Mouse (Mus musculus): ENCODE results near the gene Zfp644.

The Zfp644 gene

DNA sequence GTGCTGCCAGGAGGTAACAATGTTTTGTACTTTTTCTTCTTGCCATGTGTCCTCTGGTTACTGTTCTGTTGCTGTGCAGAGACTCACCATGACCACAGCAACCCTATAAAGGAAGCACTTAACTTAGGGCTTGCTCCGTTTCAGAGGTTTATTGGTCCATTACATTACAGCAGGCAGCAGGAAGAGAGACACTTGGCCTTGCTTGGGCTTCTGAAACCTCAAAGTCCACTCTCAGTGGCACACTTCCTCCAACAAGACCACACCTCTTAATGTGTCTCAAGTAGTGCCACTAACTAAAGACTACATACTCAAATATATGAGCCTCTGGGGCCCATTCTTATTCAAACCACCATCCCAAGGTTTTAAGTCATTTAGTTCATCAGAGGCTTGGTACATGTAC is 36.2 kb downstream of the Zfp644 start:
- no peak for DNase-seq

DNA sequence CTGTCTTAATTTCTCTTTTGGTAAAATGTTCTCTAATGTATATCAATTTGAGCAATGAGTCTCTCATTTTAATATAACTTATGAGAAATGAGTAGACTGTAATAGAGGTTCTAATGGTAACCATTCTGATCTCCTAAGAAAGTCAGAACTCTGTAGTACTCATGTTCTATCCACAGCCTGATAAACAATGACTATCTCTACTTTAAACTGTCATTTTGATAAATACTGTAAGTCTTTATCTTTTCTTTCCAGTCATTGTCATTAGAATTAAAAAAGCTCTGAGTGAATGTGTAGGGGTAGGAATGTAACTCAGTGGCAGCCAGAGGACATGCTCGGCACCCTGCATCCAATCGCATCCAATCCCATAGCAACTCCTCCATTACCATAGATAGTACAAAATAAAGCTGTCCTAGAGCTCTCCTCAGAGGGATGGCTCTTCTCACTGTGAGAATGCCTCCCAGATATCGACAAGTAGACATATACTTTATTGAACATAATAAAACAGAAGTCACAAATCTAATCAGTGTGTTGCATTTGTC is 44.2 kb downstream of the Zfp644 start:
- DNase-seq: peak; percentile 55

GRCm38 (mm10) chr5:106652220-106652753 is 44.8 kb downstream of the Zfp644 start:
- peak; percentile 79 for DNase-seq

DNA sequence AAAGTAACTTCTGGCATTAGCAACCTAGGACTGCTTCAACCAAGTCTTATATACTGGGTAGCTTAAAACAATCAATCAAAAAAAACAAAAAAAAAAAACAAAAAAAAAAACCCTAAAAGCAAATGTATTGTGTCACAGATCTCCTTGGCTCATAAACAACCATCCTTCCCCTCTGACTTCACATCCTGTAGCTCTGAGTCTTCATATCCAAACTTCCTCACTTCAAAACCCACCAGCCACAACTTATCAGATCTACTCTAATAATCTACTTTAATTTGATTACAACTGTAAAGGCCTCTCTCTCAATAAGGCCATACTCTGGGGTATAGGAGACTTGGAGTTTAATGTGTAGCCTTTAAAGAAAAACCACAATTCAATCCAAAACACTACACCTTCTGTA is 47.1 kb downstream of the Zfp644 start:
- DNase-seq: no peak

- DNase-seq: no peak
Measured at GRCm38 (mm10) chr5:106649441-106649840, 47.6 kb downstream of the Zfp644 start.

GRCm38 (mm10) chr5:106643434-106643833 is 53.7 kb downstream of the Zfp644 start:
- DNase-seq: no peak

- DNase-seq: no peak
Measured at GRCm38 (mm10) chr5:106641876-106642275, 55.2 kb downstream of the Zfp644 start.

DNA sequence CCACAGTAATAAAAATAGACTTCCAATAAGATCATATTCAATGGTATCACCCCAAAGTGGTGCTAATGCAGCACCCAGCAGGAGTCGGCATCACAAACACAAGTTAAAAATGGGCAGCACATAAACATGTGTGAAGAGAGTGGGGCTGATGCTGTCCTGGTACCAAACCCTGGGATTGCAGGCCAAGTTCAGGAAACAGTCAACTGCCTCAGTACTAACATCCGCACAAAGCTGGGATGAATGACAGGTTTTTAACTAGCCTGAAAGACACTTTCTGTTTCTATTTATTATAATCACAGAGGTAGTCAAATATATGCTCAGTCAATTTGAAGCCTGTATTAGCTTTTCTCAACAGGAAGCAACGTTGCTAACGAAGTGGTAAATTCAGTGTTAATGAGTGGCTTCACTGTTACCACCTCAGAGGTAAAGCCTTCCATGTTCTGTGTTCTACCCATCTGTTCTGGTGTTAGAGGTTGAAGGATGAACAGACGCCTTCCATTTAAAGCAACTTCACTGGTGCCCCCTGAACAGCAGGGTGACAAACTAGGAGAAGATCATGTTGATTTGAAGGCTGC is 56.8 kb downstream of the Zfp644 start:
- DNase-seq: no peak

DNA sequence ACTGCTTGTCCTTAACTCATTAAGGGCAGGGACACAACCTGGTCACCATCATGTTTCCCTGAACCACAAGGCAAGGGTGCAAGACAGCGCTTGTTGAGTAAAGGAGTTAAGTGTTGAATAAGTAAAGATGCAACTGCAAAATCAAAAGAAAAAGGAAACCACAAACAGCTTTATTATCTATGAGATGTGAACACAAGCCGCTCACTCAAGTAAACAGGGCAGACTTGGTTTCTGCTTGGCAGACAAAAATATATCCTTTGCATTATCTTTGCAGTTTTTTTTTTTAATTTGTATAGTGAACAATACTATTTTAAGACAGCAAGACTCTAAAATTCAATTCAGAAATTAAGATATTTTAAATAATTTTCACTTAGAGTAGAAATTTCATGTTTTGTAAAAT is 57.5 kb downstream of the Zfp644 start:
- DNase-seq: no peak

DNA sequence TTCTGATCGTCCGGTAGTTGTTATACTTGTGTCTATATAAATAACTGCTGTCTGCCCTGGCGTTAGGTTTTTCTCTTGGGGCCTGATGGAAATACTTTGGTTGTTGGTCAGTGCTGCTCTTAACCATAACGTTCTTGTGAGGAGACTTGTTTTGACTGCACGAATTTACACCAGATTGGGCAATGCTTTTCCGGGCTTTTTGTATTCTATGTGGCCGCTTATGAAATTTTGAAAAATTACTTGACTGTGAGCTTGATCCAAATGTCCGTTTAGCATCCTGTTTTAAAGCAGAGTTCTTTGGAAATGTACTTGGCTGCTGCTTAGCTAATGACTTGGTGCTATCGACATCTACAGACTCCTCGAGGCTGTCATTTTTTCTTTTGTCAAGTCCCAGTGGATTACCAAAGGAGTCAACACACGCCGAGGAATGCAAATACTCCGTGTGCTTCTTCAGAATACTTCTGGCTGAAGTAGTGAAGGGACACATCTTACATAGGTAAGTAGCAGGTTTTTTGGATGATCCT is 60.6 kb downstream of the Zfp644 start:
- peak; percentile 46 for DNase-seq

DNA sequence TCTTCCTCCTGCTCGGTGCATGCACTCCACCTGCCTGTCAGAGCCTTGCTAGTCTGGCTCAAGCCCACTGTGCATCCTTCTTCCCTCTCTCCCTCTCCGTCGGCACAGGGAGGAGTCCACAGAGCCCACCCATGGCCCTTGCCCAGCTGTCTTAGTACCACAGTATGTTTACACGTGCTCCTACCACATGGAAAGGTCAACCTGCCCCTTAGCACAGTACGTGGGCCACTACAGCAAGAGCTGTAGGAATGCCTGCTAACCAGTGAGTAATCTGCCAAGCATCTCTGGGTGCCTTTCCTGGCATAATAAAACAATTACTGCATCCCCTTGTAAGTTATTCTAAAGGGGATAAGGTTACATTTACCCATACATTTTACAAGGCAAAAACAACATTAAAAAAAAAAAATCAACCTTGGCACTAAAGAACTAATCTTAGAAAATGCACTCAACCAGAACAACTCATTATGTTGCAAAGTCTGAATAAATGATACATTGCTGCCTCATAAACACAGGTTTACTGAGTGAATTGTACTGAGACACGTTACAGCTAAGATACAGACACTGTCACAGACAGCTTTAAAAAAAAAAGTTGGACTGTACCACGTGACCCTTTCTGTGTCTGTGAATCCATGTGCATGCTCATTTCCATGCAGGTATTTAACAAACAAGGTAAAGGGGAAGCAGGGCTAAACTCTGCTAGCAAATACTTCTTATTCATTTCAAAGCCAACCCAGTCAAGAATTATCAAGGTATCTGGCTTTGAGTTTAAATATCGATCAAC is 68.5 kb downstream of the Zfp644 start:
- peak; percentile 79 for DNase-seq

- DNase-seq: peak; percentile 90
Measured at GRCm38 (mm10) chr5:106623337-106623736, 73.8 kb downstream of the Zfp644 start.

- DNase-seq: peak; percentile 27
Measured at GRCm38 (mm10) chr5:106622193-106622592, 74.9 kb downstream of the Zfp644 start.

GRCm38 (mm10) chr5:106620446-106620845 is 76.6 kb downstream of the Zfp644 start:
- DNase-seq: peak; percentile 48

GRCm38 (mm10) chr5:106615006-106615405 is 82.1 kb downstream of the Zfp644 start:
- peak; percentile 66 for DNase-seq

DNA sequence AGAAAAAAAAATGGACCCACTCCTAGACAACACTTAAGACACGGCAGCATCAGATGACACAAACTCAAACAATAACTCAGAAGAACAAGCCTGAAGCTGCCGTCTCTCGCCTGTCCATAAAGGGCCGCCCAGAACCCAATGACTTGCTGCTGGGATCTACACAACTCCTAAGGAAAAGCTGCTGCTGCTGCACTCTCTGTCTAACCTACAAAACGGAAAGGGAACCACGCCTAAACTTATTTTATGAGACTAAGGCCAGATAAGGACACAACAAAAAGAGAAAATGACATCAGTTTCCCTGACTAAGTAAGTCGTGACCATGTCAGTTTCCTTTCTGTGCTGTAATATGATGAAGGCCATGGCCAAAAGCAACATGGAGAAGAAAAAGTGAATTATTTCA is 82.5 kb downstream of the Zfp644 start:
- peak; percentile 64 for DNase-seq

- DNase-seq: peak; percentile 66
Measured at GRCm38 (mm10) chr5:106612151-106612550, 84.9 kb downstream of the Zfp644 start.

DNA sequence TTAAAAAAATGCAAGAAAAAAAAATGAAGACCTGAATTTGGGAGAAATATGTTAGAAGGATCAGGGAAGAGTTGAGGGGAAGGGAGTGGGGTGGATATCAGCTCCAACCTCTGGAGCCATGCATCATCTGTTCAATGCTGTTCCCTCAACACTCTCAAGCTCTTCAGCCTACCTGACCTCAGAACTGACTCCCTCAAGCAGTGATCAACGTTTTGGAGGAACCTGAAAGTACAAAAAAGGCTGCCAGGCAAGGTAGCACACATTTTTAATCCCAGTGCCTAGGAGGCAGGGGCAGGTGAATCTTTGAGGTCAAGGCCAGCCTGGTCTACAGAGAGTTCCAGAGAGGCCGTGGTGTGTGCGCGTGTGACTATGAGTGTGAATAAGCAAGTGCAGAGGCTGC is 88.3 kb downstream of the Zfp644 start, which contains the start of gene Gm17304:
TSS of gene Gm17304 (plus strand) at position 301 of the 400 bp plus-strand sequence.
- no peak for DNase-seq

DNA sequence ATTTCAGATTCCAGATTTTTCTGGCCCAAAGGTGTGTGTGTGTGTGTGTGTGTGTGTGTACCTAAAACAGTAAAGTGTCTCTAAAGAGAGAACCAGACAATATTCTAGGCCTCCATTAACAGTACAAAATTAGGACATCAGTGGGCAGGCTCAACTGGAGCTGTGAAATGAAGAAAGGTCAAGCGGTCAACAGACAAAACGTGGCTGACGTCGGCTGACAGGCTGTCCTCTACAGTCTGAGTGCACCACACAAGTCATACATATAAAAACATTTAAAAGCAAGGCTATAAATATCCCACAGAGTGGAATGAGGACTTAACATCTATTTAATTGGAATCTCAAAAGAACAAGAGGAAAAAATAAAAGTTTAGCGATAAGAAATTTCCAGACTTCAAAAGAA is 90.0 kb downstream of the Zfp644 start:
- DNase-seq: peak; percentile 57

DNA sequence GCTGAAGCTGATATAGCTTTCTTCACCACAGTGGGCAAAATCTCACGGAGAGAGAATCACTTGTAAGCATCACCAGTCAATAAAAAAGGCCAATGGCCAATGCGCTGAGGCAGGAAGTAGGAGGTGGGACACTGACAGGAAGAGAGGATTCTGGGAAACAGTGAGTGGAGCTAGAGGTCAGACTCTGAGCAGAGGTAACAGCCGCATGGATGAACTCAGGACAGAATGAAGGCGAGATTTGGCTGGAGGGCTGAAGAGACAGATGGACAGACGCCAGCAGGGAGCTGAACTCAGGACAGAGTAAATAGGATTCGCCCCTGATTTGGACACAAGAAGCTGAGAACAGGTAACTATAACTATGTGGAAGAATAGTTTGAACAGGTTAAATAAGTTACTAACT is 92.0 kb downstream of the Zfp644 start:
- DNase-seq: peak; percentile 79

DNA sequence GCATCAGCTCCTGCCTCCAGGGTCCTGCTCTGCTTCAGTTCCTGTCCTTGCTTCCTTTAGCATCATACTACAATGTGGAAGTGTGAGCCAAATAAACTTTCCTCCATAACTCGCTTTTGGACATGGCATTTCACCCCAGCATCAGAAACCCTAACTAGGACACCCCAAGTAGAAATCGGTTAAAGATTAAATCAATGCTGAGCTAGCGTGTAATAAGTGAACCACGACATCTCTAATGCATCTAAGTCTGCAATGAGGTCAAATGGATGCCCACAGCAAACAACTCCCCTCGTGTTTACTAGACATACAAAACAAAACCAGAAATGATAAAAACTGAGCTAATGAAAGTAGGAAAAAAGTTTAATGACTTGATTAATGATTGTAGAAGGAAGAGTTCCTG is 92.7 kb downstream of the Zfp644 start:
- DNase-seq: peak; percentile 44

GRCm38 (mm10) chr5:106599482-106599881 is 97.6 kb downstream of the Zfp644 start:
- peak; percentile 81 for DNase-seq

DNA sequence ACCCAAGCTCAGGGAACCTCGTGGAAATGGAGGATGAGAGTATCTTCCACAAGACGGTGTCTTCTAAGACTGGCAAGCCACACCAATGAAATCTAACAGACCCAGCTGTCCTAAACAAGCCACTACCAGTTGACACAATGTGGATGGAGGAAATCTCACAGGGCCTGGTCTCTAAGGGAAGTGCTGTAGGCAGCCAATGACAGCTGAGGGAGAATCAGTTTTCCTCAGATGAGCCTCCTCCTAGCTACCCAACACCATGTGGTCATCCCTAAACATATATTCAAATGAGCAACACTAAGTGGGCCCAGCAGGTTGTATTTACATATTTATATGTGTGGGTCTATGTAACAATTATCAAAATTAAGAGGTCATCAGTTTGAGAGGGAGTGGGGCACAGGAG is 99.6 kb downstream of the Zfp644 start:
- DNase-seq: peak; percentile 61

DNA sequence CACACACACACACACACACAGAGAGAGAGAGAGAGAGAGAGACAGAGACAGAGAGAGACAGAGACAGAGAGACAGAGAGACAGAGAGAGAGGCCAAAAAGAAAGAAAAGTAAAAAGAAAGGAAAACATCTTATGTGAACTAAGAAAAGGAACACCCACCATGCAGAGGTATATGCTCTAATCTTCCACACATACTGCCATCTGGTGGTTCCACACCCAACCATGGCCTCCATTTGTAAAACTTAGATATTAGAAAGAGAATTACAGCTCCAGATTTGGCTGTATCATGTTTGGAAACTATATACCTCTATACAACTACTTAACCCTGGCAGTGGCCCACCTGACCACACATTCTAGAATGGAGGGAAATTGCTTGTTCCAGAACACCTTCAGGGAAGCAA is 102.7 kb downstream of the Zfp644 start:
- DNase-seq: no peak

All from heart, adult 11 months (tissue).